Mouse (Mus musculus): ENCODE results near the gene Wdr20rt. TPM values are rescaled to one million over a fixed set of nuclear protein-coding genes. Genes with fewer than 3 reads are reported as not detected.

Gene Wdr20rt
- 2.0 TPM in 1 of 2 replicates, not detected in the other for polyA plus RNA-seq (2011; ENCODE audit: insufficient read depth, insufficient read length, low replicate concordance, missing spikeins)

- no peak within 1 kb of the TSS for H3K27ac ChIP-seq (ENCODE audit: control insufficient read depth, insufficient read depth, low read depth, low read length, poor library complexity)
- H3K4me1 ChIP-seq (ENCODE audit: control insufficient read depth, insufficient read depth, low read length), result no peaks in the 10 kb centered on the region
- TF ChIP-seq CTCF (IDR thresholded peaks at IDR 0.05; ENCODE audit: control insufficient read depth, insufficient read depth, low read length) (no peak), POLR2A (IDR thresholded peaks at IDR 0.05; ENCODE audit: borderline replicate concordance, control insufficient read depth, low read depth, low read length) (no peak)
- no peak within 1 kb of the TSS for H3K4me3 ChIP-seq (replicated peaks; ENCODE audit: control insufficient read depth, low read depth, low read length)
- 89% methylated on average over 22 of the region's 22 CpGs for WGBS
Measured at GRCm38 (mm10) chr12:65225467-65225945, at the start of gene Wdr20rt. Wdr20rt (plus strand) TSS chr12:65225517.

GRCm38 (mm10) chr12:65187365-65187764, 38.0 kb upstream of the Wdr20rt start:
- H3K4me3 ChIP-seq (replicated peaks; ENCODE audit: control insufficient read depth, low read depth, low read length), result no peak overlapping the region
- 68% methylated on average over 3 of the region's 3 CpGs for WGBS
- no peaks in the 10 kb centered on the region; the same call in 1 of the 2 replicates for H3K4me1 ChIP-seq (ENCODE audit: control insufficient read depth, insufficient read depth, low read length)
- no peak for TF ChIP-seq POLR2A (IDR thresholded peaks at IDR 0.05; ENCODE audit: borderline replicate concordance, control insufficient read depth, low read depth, low read length)
- no peak for TF ChIP-seq CTCF (IDR thresholded peaks at IDR 0.05; ENCODE audit: control insufficient read depth, insufficient read depth, low read length)
- no peak overlapping the region for H3K27ac ChIP-seq (ENCODE audit: control insufficient read depth, insufficient read depth, low read depth, low read length, poor library complexity)

DNA sequence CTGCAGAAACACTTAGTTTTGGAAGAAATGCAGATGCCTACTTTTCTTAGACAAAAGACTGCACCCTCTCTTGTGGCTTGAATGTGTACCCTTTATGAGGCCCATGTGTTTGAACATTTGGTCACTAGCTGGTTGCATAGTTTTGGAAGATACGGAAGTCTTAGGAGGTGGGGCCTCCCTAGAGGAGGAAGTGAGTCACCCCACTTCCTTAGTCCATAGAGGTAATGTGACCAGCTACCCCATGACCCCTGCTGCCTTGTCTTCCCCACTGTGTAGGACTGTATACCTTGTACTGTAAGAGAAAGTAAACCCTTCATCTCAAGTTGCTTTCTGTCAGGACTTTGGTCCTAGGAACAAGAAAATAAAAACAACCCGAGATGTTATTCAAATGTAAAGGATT, 36.1 kb upstream of the Wdr20rt start:
- H3K27ac ChIP-seq (ENCODE audit: control insufficient read depth, insufficient read depth, low read depth, low read length, poor library complexity), result no peak overlapping the region
- 68% methylated on average over 2 of the region's 2 CpGs for WGBS
- no peaks in the 10 kb centered on the region; the same call in 1 of the 2 replicates for H3K4me1 ChIP-seq (ENCODE audit: control insufficient read depth, insufficient read depth, low read length)
- no peak overlapping the region for H3K4me3 ChIP-seq (replicated peaks; ENCODE audit: control insufficient read depth, low read depth, low read length)
- TF ChIP-seq CTCF (IDR thresholded peaks at IDR 0.05; ENCODE audit: control insufficient read depth, insufficient read depth, low read length), result no peak
- TF ChIP-seq POLR2A (IDR thresholded peaks at IDR 0.05; ENCODE audit: borderline replicate concordance, control insufficient read depth, low read depth, low read length), result no peak

GRCm38 (mm10) chr12:65194003-65194530, 31.2 kb upstream of the Wdr20rt start:
- Histone ChIP-seq H3K4me1 (ENCODE audit: control insufficient read depth, insufficient read depth, low read length) (no peaks in the 10 kb centered on the region; the same call in 1 of the 2 replicates), H3K4me3 (replicated peaks; ENCODE audit: control insufficient read depth, low read depth, low read length) (no peak overlapping the region), H3K27ac (ENCODE audit: control insufficient read depth, insufficient read depth, low read depth, low read length, poor library complexity) (no peak overlapping the region)
- TF ChIP-seq CTCF (IDR thresholded peaks at IDR 0.05; ENCODE audit: control insufficient read depth, insufficient read depth, low read length) (no peak), POLR2A (IDR thresholded peaks at IDR 0.05; ENCODE audit: borderline replicate concordance, control insufficient read depth, low read depth, low read length) (no peak)
- 53% methylated on average over 5 of the region's 5 CpGs for WGBS

DNA sequence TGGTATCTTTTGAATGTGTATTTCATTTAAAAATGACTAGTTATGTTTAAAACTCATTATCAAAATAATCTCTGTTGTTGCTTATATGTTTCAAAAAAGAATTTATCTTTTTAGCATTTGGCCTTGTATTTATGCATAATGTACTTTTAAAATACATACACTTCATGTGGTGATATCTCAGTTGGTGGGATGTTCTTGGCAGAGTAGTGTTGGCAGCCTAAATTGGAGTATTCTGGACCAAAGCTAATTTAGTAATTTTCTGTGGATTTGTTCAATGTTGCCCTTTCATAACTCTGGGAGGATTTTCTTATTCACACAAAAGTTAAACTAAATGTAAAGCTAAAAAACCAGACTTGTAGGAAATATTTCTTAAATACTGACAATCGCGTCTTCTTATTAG, 23.5 kb upstream of the Wdr20rt start:
- TF ChIP-seq CTCF (IDR thresholded peaks at IDR 0.05; ENCODE audit: control insufficient read depth, insufficient read depth, low read length) (no peak), POLR2A (IDR thresholded peaks at IDR 0.05; ENCODE audit: borderline replicate concordance, control insufficient read depth, low read depth, low read length) (no peak)
- Histone ChIP-seq H3K27ac (ENCODE audit: control insufficient read depth, insufficient read depth, low read depth, low read length, poor library complexity) (no peak overlapping the region), H3K4me3 (replicated peaks; ENCODE audit: control insufficient read depth, low read depth, low read length) (no peak overlapping the region), H3K4me1 (ENCODE audit: control insufficient read depth, insufficient read depth, low read length) (no peaks in the 10 kb centered on the region)
- 92% methylated on average over 2 of the region's 2 CpGs for WGBS

GRCm38 (mm10) chr12:65206431-65206830, 18.9 kb upstream of the Wdr20rt start:
- Histone ChIP-seq H3K4me3 (replicated peaks; ENCODE audit: control insufficient read depth, low read depth, low read length) (no peak overlapping the region), H3K4me1 (ENCODE audit: control insufficient read depth, insufficient read depth, low read length) (no peaks in the 10 kb centered on the region), H3K27ac (ENCODE audit: control insufficient read depth, insufficient read depth, low read depth, low read length, poor library complexity) (no peak overlapping the region)
- WGBS, result 81% methylated on average over 1 of the region's 1 CpGs
- TF ChIP-seq POLR2A (IDR thresholded peaks at IDR 0.05; ENCODE audit: borderline replicate concordance, control insufficient read depth, low read depth, low read length) (no peak), CTCF (IDR thresholded peaks at IDR 0.05; ENCODE audit: control insufficient read depth, insufficient read depth, low read length) (no peak)

- WGBS, result 88% methylated on average over 6 of the region's 6 CpGs
- TF ChIP-seq POLR2A (IDR thresholded peaks at IDR 0.05; ENCODE audit: borderline replicate concordance, control insufficient read depth, low read depth, low read length) (no peak), CTCF (IDR thresholded peaks at IDR 0.05; ENCODE audit: control insufficient read depth, insufficient read depth, low read length) (no peak)
- H3K27ac ChIP-seq (ENCODE audit: control insufficient read depth, insufficient read depth, low read depth, low read length, poor library complexity), result no peak overlapping the region
- H3K4me3 ChIP-seq (replicated peaks; ENCODE audit: control insufficient read depth, low read depth, low read length), result no peak overlapping the region
- H3K4me1 ChIP-seq (ENCODE audit: control insufficient read depth, insufficient read depth, low read length), result no peaks in the 10 kb centered on the region
Measured at GRCm38 (mm10) chr12:65216404-65216840, 8.9 kb upstream of the Wdr20rt start.

- Histone ChIP-seq H3K27ac (ENCODE audit: control insufficient read depth, insufficient read depth, low read depth, low read length, poor library complexity) (no peak overlapping the region), H3K4me1 (ENCODE audit: control insufficient read depth, insufficient read depth, low read length) (no peaks in the 10 kb centered on the region), H3K4me3 (replicated peaks; ENCODE audit: control insufficient read depth, low read depth, low read length) (no peak overlapping the region)
- TF ChIP-seq POLR2A (IDR thresholded peaks at IDR 0.05; ENCODE audit: borderline replicate concordance, control insufficient read depth, low read depth, low read length), result no peak
- no peak for TF ChIP-seq CTCF (IDR thresholded peaks at IDR 0.05; ENCODE audit: control insufficient read depth, insufficient read depth, low read length)
- WGBS, result 85% methylated on average over 6 of the region's 6 CpGs
Measured at GRCm38 (mm10) chr12:65228628-65229027, 3.3 kb downstream of the Wdr20rt start.

Measured in bone marrow, adult 2 months (tissue).